Mouse (Mus musculus): ENCODE measurements around the gene Cisd3. TPM values are rescaled to one million over a fixed set of nuclear protein-coding genes. Genes with fewer than 3 reads are reported as not detected.

Cisd3 gene
- polyA plus RNA-seq, 1 experiment from 2014 or later = 42.4 TPM

DNA sequence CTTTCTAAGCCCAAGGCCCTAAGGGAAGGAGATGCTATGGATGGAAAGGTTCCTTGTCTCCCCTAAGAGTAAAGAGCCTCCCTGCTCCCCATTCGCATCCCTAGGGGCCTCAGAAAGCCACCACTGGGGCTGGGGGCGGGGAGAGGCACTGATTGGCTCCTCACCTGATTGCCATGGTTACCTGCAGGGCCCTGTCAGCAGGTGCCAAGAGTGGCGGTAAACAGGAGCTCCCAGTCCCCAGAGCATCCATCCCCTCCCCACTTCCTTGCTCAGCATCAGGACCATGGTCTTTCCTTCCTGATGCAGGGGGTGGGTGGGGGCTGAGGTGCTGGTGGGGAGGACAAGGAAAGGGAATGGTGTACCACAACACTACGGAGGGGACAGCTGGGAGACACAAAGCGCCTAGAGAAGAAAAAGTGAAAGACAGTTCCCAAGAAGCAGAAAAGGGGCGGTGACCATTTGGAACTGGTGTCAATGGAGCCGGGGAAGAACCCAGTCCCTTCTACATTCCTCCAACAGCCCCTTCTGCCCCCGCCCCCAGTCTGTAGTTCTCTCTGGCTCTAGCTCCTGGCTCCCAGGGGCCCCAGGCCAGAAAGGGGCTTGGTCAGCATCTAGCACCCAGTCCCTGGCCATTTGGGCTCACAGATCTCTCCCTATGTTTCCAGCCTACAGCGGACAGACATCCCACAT lies 10.2 kb downstream of the Cisd3 start:
- Histone ChIP-seq H3K9ac (ENCODE audit: low read depth, low read length) (peak overlapping the region; percentile 12; the same call in 1 of the 2 replicates), H3K9me3 (ENCODE audit: control insufficient read depth, low read length) (no peaks in the 10 kb centered on the region), H3K4me1 (ENCODE audit: control insufficient read depth, insufficient read depth, low read depth, low read length) (peaks cover 44% of the 10 kb centered on the region), H3K4me3 (ENCODE audit: low read length) (peak overlapping the region; percentile 12), H3K27me3 (replicated peaks; ENCODE audit: control insufficient read depth, insufficient read depth, low read length) (no peaks in the 10 kb centered on the region), H3K36me3 (ENCODE audit: control insufficient read depth, insufficient read depth, low read length) (peaks cover 12% of the 10 kb centered on the region), H3K4me2 (ENCODE audit: low read length) (peak overlapping the region; percentile 52), H3K27ac (ENCODE audit: low read depth, low read length) (peak overlapping the region; percentile 60)
- ATAC-seq = no peak
- 19% methylated on average over 9 of the region's 9 CpGs for WGBS

- peak overlapping the region; percentile 89 for H3K4me2 ChIP-seq (ENCODE audit: low read length)
- H3K27me3 ChIP-seq (replicated peaks; ENCODE audit: control insufficient read depth, insufficient read depth, low read length) = no peaks in the 10 kb centered on the region
- WGBS = 63% methylated on average over 8 of the region's 8 CpGs
- H3K36me3 ChIP-seq (ENCODE audit: control insufficient read depth, insufficient read depth, low read length) = peaks cover 4% of the 10 kb centered on the region; the same call in 1 of the 2 replicates
- no peak for ATAC-seq
- H3K9ac ChIP-seq (ENCODE audit: low read depth, low read length) = no peak overlapping the region
- H3K4me1 ChIP-seq (ENCODE audit: control insufficient read depth, insufficient read depth, low read depth, low read length) = peaks cover 52% of the 10 kb centered on the region
- no peaks in the 10 kb centered on the region for H3K9me3 ChIP-seq (ENCODE audit: control insufficient read depth, low read length)
- H3K27ac ChIP-seq (ENCODE audit: low read depth, low read length) = no peak overlapping the region
- H3K4me3 ChIP-seq (ENCODE audit: low read length) = no peak overlapping the region; the same call in 1 of the 2 replicates
Observed at GRCm38 (mm10) chr11:97696669-97697068, 11.0 kb downstream of the Cisd3 start.

GRCm38 (mm10) chr11:97697199-97697890 lies 11.7 kb downstream of the Cisd3 start:
- ATAC-seq = no peak

DNA sequence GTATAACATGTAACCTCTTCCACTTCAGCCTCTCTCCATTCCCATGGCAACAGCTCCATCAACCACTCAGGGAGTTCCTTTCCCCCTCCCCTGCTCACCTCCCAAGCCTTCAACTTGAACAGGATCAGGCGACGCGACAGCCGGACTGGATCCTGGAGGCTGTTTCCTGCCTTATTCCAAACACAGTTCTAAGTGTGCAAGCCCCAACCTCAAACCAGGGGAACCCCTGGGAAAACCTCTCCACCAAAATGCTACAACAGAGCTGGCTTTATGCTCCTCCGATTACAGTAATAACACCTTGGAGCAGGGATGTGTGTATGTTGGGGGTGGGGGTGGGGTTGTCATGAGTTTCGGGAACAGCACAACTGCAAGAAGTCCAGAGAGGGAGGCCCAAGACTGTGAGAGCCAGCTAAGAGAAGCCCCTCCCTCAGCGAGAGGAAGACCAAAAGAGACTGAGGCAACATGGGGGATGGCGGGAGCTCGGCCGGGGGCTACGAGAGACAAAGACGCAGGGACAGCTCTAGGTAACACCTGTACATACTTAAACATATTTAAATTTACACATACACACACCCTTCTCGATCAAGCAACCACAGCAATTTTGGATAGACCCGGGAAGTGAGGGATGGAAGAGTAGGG lies 12.4 kb downstream of the Cisd3 start:
- Histone ChIP-seq H3K9me3 (ENCODE audit: control insufficient read depth, low read length) (no peaks in the 10 kb centered on the region), H3K27ac (ENCODE audit: low read depth, low read length) (peak overlapping the region; percentile 97), H3K9ac (ENCODE audit: low read depth, low read length) (peak overlapping the region; percentile 92), H3K4me3 (ENCODE audit: low read length) (peak overlapping the region; percentile 86), H3K4me2 (ENCODE audit: low read length) (peak overlapping the region; percentile 89), H3K4me1 (ENCODE audit: control insufficient read depth, insufficient read depth, low read depth, low read length) (peaks cover 56% of the 10 kb centered on the region), H3K36me3 (ENCODE audit: control insufficient read depth, insufficient read depth, low read length) (no peaks in the 10 kb centered on the region), H3K27me3 (replicated peaks; ENCODE audit: control insufficient read depth, insufficient read depth, low read length) (no peaks in the 10 kb centered on the region)
- ATAC-seq = no peak
- 1% methylated on average over 14 of the region's 14 CpGs for WGBS

More at GRCm38 (mm10) chr11:97697199-97697890, 11.7 kb downstream of the Cisd3 start:
- peak overlapping the region; percentile 92 for H3K9ac ChIP-seq (ENCODE audit: low read depth, low read length)
- H3K36me3 ChIP-seq (ENCODE audit: control insufficient read depth, insufficient read depth, low read length) = no peaks in the 10 kb centered on the region
- H3K4me1 ChIP-seq (ENCODE audit: control insufficient read depth, insufficient read depth, low read depth, low read length) = peaks cover 56% of the 10 kb centered on the region
- H3K27ac ChIP-seq (ENCODE audit: low read depth, low read length) = peak overlapping the region; percentile 97
- 49% methylated on average over 11 of the region's 11 CpGs for WGBS
- no peaks in the 10 kb centered on the region for H3K27me3 ChIP-seq (replicated peaks; ENCODE audit: control insufficient read depth, insufficient read depth, low read length)
- H3K4me2 ChIP-seq (ENCODE audit: low read length) = peak overlapping the region; percentile 89
- no peaks in the 10 kb centered on the region for H3K9me3 ChIP-seq (ENCODE audit: control insufficient read depth, low read length)
- H3K4me3 ChIP-seq (ENCODE audit: low read length) = peak overlapping the region; percentile 86

DNA sequence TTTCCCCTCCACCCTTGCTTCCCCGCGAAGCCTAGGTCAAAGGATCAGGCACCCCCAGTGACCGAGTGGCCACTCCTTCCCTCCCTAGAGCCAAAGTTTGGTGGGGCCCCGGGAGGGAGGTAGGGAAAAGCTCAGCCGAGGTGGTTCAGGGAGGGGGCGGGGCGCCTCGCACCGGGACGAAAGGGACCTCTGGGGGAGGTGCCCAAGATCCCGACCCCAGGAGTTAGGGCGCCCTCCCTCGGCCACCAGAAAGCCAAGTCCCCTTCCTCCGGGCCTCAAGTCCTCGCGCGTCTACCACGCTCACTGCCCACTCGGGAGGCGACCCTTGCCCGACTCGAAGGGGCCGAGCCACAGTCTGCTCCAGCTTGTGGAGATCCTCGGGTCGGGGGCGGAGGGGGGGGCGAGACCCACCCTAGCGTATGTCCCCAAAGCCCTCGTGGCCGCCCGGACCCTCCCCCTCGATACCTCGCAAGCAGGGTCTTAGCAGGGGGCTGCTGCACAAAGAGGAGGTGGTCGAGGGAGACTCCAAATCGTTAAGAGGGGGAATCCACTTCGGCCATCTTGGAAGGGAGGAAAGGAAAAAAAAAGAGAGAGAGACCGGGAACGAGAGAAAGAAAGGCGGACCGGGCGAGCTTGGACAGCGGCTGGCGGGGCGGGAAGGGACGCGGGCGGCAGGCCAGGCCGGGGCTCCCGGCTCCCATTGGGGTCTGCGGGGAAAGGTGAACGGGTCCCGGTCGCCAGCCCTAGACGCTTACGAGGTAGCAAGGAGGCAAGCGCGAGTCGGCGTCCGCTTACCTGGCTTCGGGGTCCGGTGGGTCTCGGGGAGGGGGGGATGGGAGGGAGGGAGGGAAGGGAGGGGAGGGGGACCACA lies 13.3 kb downstream of the Cisd3 start:
- under 1% methylated on average over 63 of the region's 63 CpGs for WGBS
- peak overlapping the region; percentile 89 for H3K4me2 ChIP-seq (ENCODE audit: low read length)
- no peaks in the 10 kb centered on the region for H3K36me3 ChIP-seq (ENCODE audit: control insufficient read depth, insufficient read depth, low read length)
- peak overlapping the region; percentile 97 for H3K27ac ChIP-seq (ENCODE audit: low read depth, low read length)
- H3K4me1 ChIP-seq (ENCODE audit: control insufficient read depth, insufficient read depth, low read depth, low read length) = peaks cover 54% of the 10 kb centered on the region
- H3K9me3 ChIP-seq (ENCODE audit: control insufficient read depth, low read length) = no peaks in the 10 kb centered on the region
- peak overlapping the region; percentile 92 for H3K9ac ChIP-seq (ENCODE audit: low read depth, low read length)
- peak overlapping the region; percentile 86 for H3K4me3 ChIP-seq (ENCODE audit: low read length)
- no peaks in the 10 kb centered on the region for H3K27me3 ChIP-seq (replicated peaks; ENCODE audit: control insufficient read depth, insufficient read depth, low read length)
- ATAC-seq = no peak

DNA sequence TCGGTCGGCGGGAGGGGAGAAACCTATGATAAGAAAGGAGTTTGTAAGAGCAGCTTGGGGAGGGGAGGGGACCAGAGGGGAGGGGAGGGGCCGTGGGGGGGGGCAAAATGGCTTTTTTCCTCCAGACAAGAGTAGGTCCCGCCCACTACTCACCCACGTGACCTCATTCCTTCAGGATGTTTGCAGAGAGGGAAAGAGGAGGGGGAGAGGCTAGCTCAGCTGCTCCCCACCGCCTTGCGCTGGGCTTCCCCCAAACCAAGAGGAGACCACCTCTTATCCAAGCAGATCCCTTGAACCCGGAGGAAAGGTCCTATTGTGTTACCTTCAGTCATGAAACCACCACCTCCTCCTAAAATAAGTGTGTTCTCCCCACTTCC lies 14.0 kb downstream of the Cisd3 start:
- H3K9ac ChIP-seq (ENCODE audit: low read depth, low read length) = peak overlapping the region; percentile 92
- H3K4me1 ChIP-seq (ENCODE audit: control insufficient read depth, insufficient read depth, low read depth, low read length) = peaks cover 54% of the 10 kb centered on the region
- peak overlapping the region; percentile 86 for H3K4me3 ChIP-seq (ENCODE audit: low read length)
- H3K9me3 ChIP-seq (ENCODE audit: control insufficient read depth, low read length) = no peaks in the 10 kb centered on the region
- H3K27ac ChIP-seq (ENCODE audit: low read depth, low read length) = peak overlapping the region; percentile 97
- peak; percentile 19; the same call in 1 of the 2 replicates for ATAC-seq
- H3K4me2 ChIP-seq (ENCODE audit: low read length) = peak overlapping the region; percentile 89
- H3K36me3 ChIP-seq (ENCODE audit: control insufficient read depth, insufficient read depth, low read length) = no peaks in the 10 kb centered on the region
- no peaks in the 10 kb centered on the region for H3K27me3 ChIP-seq (replicated peaks; ENCODE audit: control insufficient read depth, insufficient read depth, low read length)
- WGBS = 0% methylated on average over 6 of the region's 9 CpGs

GRCm38 (mm10) chr11:97700003-97700745 lies 14.5 kb downstream of the Cisd3 start, which contains the start of gene Pcgf2:
Pcgf2 (minus strand) TSS chr11:97700497.
- Histone ChIP-seq H3K27me3 (replicated peaks; ENCODE audit: control insufficient read depth, insufficient read depth, low read length) (no peaks in the 10 kb centered on the region), H3K4me2 (ENCODE audit: low read length) (peak within 1 kb of the TSS; percentile 89), H3K36me3 (ENCODE audit: control insufficient read depth, insufficient read depth, low read length) (no peaks in the 10 kb centered on the region), H3K4me1 (ENCODE audit: control insufficient read depth, insufficient read depth, low read depth, low read length) (peaks cover 50% of the 10 kb centered on the region), H3K27ac (ENCODE audit: low read depth, low read length) (peak within 1 kb of the TSS; percentile 97), H3K4me3 (ENCODE audit: low read length) (peak within 1 kb of the TSS; percentile 86), H3K9ac (ENCODE audit: low read depth, low read length) (peak within 1 kb of the TSS; percentile 92), H3K9me3 (ENCODE audit: control insufficient read depth, low read length) (no peaks in the 10 kb centered on the region)
- under 1% methylated on average over 83 of the region's 85 CpGs for WGBS
- peak; percentile 7; the same call in 1 of the 2 replicates for ATAC-seq
